Mouse (Mus musculus): ENCODE measurements around the gene Fam222b.
"Not testable (repeated sequence)": the region's sequence is repeated elsewhere in the genome, so short reads cannot be mapped to it uniquely, and the experiment has no call there.

Gene Fam222b

GRCm38 (mm10) chr11:78094504-78095143 lies at the start of gene Fam222b:
Gene Fam222b (plus strand): TSS chr11:78094660.
- DNase-seq (ENCODE audit: low read depth, low spot score): peak; percentile 90

- DNase-seq (ENCODE audit: low read depth, low spot score): no peak
Measured at GRCm38 (mm10) chr11:78044758-78045251, 49.7 kb upstream of the Fam222b start.

- not testable (repeated sequence) for DNase-seq (ENCODE audit: low read depth, low spot score)
Measured at GRCm38 (mm10) chr11:78048637-78049036, 45.8 kb upstream of the Fam222b start.

GRCm38 (mm10) chr11:78053078-78053477 lies 41.4 kb upstream of the Fam222b start:
- DNase-seq (ENCODE audit: low read depth, low spot score): no peak

GRCm38 (mm10) chr11:78056946-78057345 lies 37.5 kb upstream of the Fam222b start:
- DNase-seq (ENCODE audit: low read depth, low spot score): no peak

- peak; percentile 53 for DNase-seq (ENCODE audit: low read depth, low spot score)
Measured at GRCm38 (mm10) chr11:78059833-78060757, 34.4 kb upstream of the Fam222b start.

GRCm38 (mm10) chr11:78062563-78062962 lies 31.9 kb upstream of the Fam222b start:
- DNase-seq (ENCODE audit: low read depth, low spot score): no peak

GRCm38 (mm10) chr11:78065906-78066305 lies 28.6 kb upstream of the Fam222b start:
- no peak for DNase-seq (ENCODE audit: low read depth, low spot score)

- no peak for DNase-seq (ENCODE audit: low read depth, low spot score)
Measured at GRCm38 (mm10) chr11:78066641-78067040, 27.8 kb upstream of the Fam222b start.

GRCm38 (mm10) chr11:78067566-78067965 lies 26.9 kb upstream of the Fam222b start:
- DNase-seq (ENCODE audit: low read depth, low spot score): no peak

- no peak for DNase-seq (ENCODE audit: low read depth, low spot score)
Measured at GRCm38 (mm10) chr11:78069130-78069529, 25.3 kb upstream of the Fam222b start.

- no peak for DNase-seq (ENCODE audit: low read depth, low spot score)
Measured at GRCm38 (mm10) chr11:78069646-78070045, 24.8 kb upstream of the Fam222b start.

- no peak for DNase-seq (ENCODE audit: low read depth, low spot score)
Measured at GRCm38 (mm10) chr11:78071938-78072337, 22.5 kb upstream of the Fam222b start.

- DNase-seq (ENCODE audit: low read depth, low spot score): peak; percentile 78
Measured at GRCm38 (mm10) chr11:78072425-78073130, 21.9 kb upstream of the Fam222b start.

- DNase-seq (ENCODE audit: low read depth, low spot score): no peak
Measured at GRCm38 (mm10) chr11:78073577-78074276, 20.7 kb upstream of the Fam222b start.

GRCm38 (mm10) chr11:78074277-78074652 lies 20.2 kb upstream of the Fam222b start:
- DNase-seq (ENCODE audit: low read depth, low spot score): no peak

GRCm38 (mm10) chr11:78074666-78075065 lies 19.8 kb upstream of the Fam222b start:
- DNase-seq (ENCODE audit: low read depth, low spot score): no peak

GRCm38 (mm10) chr11:78079961-78080921 lies 14.2 kb upstream of the Fam222b start, which contains the start of gene Eral1:
Gene Eral1 (minus strand): TSS chr11:78080383.
- DNase-seq (ENCODE audit: low read depth, low spot score): peak; percentile 94

- DNase-seq (ENCODE audit: low read depth, low spot score): no peak
Measured at GRCm38 (mm10) chr11:78083595-78083994, 10.9 kb upstream of the Fam222b start.

GRCm38 (mm10) chr11:78086925-78087479 lies 7.5 kb upstream of the Fam222b start:
- peak; percentile 60 for DNase-seq (ENCODE audit: low read depth, low spot score)
